Mouse (Mus musculus): ENCODE data around the gene Olfr12. TPM values are rescaled to one million over a fixed set of nuclear protein-coding genes. Genes with fewer than 3 reads are reported as not detected.

Olfr12 gene
- polyA plus RNA-seq (2017; shearing (Covaris generic)) = not detected

DNA sequence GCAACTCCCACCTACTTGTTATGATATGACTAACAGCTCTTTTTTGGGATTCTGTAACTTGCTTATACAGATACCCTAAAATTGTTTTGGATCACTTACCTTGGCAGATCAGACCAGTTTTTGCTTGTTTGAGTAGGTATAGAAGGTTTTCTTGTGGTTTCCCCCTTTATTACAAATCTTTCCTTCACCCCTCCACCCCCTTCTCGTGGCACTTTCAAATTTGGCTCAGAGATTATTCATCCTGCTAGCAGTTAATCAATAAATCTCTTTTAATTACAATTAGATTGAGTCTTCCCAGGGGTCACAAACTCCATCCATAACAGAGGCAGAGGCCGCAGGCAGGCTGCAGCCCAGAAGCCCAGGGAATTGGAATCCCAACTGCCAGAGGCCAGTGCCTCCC lies at the start of gene Olfr12:
Gene Olfr12 (plus strand): TSS at position 301 of the 400 bp plus-strand sequence.
- no peak for ATAC-seq

DNA sequence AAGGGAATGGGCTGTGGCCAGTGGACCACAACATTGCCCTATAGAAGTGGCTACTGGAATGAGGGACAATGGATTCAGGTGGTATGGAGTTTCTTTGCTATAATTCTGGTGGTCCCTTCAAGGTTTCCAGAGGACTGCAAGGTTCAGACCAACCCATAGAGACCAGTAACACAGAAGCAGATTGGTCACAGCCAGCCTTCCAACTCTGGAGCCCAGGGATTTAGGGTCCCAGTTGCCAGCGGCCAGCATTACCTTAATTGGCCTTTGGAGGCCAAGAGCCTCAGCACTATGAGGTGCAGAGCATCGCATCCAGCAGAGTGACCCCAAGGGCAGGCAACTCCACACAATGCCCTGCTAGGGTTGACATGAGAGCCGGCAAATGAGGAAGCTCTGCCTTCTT lies 46.6 kb upstream of the Olfr12 start, which contains the start of gene Olfr1413:
Gene Olfr1413 (plus strand): TSS at position 301 of the 400 bp plus-strand sequence.
- ATAC-seq = no peak

DNA sequence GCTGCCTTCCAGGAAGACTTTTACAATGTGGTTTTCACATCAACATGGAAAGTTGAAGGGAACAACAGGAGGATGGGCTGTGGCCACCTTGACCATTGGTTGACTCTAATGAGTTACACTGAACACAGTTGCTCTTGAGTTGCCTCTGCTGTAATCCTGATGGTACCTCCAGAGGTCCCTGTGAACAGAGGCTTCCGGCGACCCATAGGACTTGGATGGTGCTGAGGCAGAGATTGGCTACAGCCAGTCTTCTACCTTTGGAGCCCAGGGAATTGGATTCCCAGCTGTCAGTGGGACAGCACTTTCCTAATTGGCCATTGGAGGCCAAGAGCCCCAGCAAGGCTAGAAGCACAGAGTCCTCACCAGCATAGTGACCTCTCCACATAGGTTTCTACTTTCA lies 32.1 kb upstream of the Olfr12 start, which contains the start of gene Olfr1412:
Gene Olfr1412 (plus strand): TSS at position 301 of the 400 bp plus-strand sequence.
- ATAC-seq = no peak

DNA sequence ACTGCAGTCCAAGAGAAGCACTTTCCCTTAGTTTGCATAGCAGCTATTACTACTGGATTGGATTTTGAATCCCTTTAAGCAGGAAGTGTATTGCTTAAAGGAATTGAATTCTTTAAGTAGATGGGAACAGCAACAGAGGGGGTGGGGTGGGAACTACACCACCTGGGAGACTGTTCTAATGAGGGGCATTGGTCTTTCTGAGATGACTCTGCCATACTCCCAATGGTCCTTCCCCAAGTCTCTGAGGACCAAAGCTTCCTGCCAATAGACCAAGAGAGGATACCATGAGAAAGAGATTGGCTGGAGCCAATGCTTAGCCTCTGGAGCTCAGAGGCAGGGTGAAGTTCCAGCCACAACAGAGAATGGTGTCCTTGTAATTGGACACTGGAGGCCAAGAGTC lies 23.5 kb upstream of the Olfr12 start, which contains the start of gene Olfr1411:
Gene Olfr1411 (plus strand): TSS at position 301 of the 400 bp plus-strand sequence.
- no peak for ATAC-seq

DNA sequence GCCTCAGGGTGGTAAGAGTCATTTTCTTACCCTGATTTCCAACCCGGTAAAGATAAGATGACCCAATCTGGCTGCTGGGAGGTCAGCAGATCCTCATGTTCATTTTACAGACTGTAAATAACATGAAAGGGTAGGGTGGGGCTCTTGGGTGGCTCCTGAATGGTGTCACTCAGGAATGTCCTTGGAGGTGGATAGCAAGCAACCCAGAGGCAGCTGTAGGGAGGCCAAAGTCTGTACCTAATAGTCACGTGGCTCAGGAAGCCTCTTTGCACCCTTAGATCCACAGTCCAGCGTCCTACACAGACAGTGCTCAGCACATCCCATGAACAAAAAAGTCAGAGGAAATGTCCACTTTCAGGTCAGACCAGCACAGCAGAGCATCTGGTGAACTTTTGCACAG lies 21.6 kb upstream of the Olfr12 start:
- ATAC-seq = no peak

DNA sequence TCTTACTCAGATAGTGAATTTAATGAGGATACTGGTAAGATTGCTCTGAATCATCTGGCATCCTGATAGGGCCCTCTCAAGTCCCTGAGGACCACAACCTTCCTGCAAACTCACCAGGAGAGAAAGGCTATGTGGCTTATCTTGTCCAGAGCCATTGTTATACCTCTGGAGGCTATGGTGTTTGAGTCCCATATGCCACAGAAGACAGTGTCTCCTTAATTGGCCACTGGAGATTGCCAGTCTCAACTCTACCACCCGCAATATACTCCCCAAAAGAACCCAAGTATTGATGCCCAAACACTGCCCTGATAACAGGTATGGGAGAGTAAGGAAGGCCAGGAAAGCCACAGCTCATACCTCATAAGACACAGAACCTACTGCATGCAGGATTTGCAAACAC lies 12.1 kb upstream of the Olfr12 start, which contains the start of gene Olfr1410:
Gene Olfr1410 (plus strand): TSS at position 301 of the 400 bp plus-strand sequence.
- ATAC-seq = no peak

DNA sequence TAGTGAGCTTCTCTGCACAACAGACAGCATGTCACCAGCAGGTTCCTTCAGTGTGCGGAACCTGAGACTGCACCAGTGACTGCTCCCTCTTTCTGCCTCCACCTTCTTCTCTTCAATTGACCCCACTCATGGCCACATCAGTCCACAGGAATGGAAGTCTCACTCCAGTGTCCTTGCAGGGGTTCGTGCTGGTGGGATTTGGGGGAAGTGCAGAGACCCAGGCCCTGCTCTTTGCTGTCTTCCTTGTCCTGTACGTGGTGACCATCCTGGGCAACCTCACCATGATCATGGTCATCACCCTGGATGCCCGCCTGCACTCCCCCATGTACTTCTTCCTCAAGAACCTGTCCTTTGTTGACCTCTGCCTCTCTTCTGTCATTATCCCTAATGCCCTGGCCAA lies 9.9 kb upstream of the Olfr12 start:
- ATAC-seq = no peak

DNA sequence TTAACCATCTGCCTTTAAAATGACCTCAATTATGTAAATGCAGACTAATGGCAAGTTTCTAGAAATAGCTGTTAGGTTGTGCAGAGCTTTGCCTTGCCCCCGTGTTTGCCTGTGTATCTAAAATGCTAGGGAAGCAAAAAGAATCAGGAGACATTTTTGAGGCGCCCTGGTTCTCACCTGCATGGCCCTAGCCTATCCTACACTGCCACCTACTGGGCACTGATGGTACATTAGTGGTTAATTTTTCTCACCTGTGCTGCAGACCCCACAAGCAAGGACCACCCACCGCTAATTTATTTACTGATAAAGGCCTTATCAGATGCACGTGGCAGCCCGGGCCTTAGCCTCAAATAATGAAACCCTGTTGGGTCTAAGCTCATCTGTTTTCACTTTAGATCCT lies 6.6 kb upstream of the Olfr12 start:
- peak; percentile 57 for ATAC-seq

DNA sequence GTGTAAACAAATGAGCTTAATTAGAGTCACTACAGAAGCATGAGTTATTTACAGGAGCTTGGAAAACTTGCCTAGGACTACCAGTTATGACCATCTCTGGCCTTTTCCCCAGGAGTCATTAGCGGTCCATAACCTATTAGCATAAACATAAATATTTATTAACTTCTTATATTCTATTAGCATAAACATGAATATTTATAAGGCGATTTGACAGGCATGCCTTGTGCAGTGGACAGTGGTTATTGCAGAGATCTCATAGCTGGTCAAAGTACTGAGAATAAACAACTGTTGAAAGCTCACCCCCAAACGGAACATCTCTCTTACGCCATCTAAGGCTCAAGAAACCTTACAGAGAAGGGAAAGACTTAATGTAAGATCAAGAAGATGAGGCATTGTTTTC lies 4.4 kb upstream of the Olfr12 start:
- ATAC-seq = no peak

DNA sequence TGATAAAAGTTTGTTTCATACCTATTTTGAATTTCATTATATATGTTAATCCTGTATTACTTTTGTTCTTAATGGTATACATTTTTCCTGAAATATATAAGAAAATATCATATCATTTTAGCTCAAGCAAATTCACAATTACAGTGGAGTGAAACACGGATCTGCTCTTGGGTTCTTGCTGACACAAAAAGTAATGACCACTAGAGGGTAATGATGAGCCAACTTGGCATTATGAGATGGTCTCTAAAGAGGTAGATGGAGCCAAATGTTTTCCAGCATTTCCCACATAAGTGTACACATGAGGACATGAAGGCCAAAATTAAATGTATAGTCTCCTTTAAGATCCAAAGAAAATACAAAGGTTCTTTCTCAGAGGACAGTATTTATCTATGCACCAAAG lies 3.1 kb upstream of the Olfr12 start:
- ATAC-seq = no peak

DNA sequence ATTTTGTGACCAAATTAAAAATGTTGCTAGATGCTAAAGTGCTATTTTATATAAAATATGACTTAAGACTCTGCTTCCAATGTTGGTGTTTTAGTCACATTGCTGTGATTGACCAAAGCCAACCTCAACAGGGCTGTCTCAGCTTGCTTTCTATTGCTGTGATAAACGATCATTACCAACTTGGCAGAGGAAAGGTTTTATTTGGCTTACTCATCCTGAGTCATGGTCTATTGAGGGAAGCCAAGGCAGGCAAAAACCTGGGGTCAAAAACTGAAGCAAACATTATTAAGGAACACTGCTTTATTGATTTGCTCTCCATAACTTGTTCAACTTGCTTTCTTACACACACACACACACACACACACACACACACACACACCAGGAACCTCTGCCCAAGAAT lies 1.5 kb upstream of the Olfr12 start:
- ATAC-seq = no peak

DNA sequence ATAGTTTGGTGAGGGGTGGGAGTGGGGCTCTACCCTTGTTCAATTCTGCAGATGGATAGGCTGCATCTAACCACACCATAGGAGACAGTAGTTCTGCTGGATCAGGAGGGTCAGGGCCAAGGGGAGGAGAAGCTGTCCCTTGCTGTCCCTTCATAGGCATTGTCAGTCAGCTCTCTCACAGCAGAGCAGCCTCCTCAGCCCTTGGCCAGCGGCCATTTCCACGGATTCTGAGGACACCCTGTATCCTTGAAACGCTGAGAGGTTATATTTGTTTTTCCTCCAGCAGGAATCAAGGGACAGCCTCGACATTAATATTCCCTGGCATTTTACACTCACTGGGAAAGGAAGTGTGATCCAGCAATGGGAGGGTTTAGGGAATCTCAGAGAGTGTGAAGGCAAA lies 772 bp downstream of the Olfr12 start:
- ATAC-seq = no peak

DNA sequence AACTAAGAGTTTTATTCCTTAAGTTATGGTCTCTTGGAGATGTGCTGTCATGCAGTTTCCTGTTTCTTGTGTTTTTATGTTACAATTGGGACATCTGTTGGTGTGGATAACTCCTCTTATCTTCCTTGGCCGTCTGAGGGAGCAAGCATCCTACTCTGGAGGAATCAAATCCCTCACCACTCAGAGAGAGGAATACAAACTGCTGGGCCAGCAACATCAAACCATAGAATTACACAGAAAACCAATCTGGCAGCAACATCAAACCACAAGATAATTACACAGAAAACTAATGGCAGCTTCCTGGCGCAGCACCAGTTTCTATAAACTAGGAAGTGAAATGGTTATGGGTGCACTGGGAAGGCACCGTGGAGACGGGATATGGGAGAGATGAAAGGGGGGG lies 10.6 kb downstream of the Olfr12 start:
- ATAC-seq = no peak

DNA sequence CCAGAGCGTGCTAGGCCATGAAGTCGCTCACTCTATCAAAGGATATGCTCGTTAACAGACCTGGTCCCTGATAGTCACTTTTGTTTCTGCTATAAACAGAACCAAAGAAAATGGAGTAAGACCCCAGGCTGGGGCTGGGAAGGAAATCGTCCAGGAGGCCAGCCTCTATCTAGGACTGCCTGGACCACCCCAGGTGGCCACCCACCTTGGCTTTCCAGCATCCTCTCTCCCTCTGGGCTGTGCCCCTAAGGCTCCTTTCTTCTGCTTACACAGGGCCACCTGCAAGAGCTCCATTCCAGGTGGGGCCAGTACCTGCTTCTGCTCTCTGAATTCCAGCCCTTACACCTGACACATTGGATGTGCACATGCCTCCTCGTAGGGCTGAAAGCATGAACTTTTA lies 14.6 kb downstream of the Olfr12 start:
- no peak for ATAC-seq

DNA sequence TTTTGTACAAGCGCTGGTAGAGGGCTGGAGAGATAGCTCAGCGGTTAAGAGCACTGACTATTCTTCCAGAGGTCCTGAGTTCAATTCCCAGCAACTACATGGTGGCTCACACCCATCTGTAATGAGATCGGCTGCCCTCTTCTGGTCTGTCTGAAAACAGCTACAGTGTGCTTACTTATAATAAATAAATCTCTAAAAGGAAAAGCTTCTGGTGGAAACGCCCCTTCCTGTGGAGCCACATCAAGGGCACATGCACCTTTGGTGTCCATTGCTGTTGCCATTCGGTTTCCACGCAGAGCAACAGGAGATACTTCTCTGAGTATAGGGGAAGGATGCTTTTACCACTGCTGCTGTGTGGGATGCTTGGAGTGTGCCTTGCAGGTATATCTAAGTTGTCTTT lies 15.4 kb downstream of the Olfr12 start:
- peak; percentile 82 for ATAC-seq

DNA sequence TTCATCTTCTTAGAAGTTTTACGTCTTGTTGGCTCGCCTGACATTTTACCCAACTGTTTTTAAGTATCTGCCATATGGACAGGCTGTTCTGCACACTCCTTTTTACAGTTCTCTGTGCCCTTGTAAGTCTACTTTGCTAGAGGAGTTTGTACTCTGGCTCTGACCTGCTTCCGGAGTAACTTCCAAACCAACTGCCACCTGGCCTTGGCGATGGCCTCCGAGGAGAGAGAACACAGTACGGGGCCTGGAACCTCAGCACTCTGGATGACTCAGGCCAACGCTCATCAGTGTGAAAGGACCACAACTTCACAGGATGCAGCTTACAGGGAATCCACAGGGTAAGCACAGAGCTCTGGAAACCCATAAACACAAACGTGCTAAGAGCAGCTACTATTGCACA lies 16.1 kb downstream of the Olfr12 start:
- no peak for ATAC-seq

DNA sequence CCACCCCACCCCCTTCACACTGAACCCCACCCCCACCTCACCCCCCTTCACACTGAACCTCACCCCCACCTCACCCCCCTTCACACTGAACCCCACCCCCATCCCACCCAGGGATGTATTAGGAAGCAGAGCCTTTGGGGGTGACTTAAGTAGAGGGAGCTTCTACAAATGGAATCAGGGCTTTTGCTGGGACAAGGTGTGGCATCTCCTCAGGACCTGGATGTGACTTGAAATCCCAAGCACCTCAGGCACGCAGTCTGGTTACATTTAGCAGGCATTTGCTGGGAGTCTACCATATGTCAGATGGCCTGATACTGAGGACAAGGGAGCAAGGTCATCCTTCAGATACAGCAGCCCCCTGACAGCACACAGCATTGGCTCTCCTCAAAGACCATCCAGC lies 17.0 kb downstream of the Olfr12 start:
- no peak for ATAC-seq

DNA sequence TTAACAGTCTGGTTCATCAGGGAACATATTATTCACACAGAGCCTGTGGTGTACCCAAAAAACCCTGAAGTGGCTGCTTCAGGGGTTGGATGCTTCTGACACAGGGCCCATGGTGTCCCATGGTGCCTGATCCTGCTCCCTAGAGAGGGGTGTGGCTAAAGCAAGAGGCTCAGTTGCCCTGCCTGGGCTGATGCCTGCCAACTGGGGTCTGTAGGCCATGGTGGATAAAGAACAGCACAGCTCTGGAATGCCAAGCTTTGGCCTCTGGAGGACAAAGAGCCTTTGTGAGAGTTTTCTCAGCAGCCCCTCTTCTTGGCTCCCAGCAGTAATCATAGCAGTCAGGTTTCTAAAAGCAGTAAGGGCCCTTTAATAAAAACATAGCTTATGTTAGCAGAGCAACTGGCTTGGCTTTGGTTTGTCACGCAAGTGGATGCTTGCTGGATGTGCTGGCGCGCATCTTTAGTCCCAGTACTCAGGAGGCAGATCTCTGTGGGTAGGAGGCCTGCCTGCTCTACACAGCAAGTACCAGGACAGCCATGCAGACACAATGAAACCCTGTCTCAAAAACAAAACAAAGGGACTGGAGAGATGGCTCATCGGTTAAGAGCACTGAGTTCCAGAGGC lies 17.5 kb downstream of the Olfr12 start:
- no peak for ATAC-seq

DNA sequence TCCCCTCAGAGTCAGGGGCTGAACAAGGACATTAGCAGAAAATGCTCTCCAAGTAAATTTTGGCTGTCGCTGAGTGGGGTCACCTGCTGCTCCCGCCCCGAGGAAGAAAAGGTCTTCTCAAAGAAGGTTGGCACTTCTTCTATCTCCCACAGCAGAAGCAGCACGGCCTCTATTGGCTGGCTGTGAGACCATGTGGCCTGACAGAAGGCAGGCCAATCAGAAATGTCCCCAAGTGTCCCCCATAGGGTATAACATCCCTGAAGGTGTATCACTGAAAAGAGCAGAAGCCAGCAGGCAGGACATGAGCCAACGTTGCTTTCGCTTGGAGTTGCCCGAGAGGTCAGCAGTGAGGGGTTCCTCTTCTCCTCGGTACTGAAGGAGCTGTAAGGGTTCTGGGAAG lies 18.4 kb downstream of the Olfr12 start:
- ATAC-seq = no peak

DNA sequence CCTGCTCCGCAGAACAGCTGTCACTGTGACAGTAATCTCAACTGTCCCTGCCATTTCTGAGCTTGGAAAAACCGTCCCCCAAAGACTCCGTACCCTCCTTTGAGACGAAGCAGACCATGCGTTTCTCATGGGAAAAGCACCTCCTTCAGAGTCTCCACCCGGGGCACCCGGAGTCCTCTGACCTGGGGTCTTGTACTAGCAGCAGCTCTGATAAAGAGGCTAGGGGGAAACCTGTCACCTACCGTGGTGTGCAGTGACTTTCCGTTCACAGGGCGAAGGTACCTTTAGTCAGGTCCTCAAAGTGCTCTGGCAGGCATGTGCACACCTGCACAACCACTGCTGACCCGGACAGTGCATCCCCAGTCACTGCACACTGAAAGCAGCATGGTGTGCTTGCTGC lies 19.1 kb downstream of the Olfr12 start:
- ATAC-seq = no peak

DNA sequence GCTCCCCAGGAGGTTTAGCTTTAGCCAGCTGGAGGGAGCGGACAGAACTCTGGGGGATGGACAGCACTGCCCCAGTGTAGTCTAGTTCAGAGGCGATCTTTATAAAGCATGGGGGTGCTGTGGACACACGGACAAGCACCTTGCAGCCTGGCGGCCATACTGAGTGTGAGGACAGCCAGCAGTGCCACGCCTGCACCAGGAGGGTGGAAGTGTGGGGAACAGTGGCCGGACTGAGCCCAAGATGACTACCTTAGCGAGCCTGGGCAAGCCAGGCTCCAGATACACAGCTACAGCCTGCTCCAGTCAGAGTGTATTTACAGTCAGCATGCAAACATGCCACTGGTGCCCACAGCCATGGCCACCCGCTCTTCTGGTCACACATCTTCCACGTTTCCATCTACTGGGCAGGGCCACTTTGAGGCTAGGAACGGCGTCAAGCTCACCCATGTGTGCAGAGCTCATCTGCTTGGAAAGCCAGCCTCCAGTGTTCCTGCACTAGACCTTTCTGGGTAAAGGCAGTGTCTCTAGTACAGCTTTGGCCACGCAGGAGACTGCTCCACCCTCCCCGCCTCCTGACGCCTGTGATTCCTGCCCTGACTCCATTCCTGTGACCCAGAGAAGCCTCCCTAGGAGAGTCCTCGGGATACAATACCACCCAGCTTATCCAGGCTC lies 20.0 kb downstream of the Olfr12 start:
- ATAC-seq = no peak

DNA sequence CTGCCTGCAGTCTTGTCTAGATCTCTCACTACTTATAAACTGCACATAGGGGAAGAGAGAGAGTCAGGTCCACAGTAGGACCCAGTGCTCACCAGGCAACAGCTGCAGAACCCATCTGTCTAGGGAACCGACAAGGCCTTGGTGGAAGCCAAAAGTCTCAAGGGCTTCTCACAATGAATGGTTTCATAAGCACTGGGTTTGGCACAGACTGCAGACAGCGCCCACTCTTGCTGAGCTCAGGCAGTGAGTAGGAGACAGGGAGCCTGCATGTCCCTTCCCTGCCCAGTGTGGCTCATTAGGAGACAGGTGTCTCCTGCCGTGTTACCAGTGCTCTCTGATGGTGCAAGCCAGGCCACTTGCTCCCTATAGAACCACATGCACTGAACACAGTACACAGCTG lies 20.6 kb downstream of the Olfr12 start:
- no peak for ATAC-seq

DNA sequence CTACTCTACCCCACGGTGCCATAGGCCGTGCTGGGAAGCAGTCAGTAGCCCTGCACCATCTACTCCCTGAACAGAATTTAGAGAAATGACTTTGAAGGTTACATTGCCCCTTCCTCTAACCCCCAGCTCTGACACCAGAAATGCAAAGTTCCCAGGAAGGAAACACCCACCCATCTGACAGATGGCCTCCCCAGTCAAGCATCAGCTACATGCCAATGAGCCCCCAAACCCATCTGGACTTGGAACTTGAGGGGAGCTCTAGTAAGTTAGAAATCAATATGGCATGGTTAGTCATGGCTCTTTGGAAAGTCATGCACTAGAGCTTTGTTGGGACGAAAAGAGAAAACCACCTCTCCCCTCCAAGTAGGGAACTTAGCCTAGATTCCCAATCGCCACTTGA lies 21.1 kb downstream of the Olfr12 start:
- no peak for ATAC-seq

DNA sequence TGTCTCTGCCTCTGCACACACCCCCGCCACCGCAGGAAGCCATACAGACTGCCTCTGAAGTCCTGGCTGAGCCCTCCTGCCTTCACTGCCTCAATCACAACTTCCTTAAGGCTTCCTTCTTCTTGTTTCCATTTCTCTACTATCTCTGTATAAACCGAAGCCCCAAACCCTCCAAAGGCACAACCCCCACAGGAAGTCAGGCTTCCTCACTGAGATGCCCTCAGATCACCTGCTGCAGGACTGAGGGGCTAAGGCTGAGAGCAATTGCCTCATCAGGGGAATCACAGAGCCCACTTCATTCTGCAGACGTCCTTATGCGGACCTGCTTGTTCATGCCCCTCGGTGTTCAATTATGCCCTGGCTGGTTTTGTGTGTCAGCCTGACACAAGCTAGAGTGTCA lies 22.8 kb downstream of the Olfr12 start:
- peak; percentile 25 for ATAC-seq

Data from CD4-positive, CD25-positive, alpha-beta regulatory T cell, adult 4 months (primary cell).